Mouse (Mus musculus): Measurements from ENCODE around the gene Phc3. TPM values are rescaled to one million over a fixed set of nuclear protein-coding genes. Genes with fewer than 3 reads are reported as not detected.
A peak's percentile ranks its signal among the peaks of the same experiment; 100 is the strongest.

Phc3 gene
- total RNA-seq, 2 experiments from 2014 or later: 31.3 to 35.2 TPM

DNA sequence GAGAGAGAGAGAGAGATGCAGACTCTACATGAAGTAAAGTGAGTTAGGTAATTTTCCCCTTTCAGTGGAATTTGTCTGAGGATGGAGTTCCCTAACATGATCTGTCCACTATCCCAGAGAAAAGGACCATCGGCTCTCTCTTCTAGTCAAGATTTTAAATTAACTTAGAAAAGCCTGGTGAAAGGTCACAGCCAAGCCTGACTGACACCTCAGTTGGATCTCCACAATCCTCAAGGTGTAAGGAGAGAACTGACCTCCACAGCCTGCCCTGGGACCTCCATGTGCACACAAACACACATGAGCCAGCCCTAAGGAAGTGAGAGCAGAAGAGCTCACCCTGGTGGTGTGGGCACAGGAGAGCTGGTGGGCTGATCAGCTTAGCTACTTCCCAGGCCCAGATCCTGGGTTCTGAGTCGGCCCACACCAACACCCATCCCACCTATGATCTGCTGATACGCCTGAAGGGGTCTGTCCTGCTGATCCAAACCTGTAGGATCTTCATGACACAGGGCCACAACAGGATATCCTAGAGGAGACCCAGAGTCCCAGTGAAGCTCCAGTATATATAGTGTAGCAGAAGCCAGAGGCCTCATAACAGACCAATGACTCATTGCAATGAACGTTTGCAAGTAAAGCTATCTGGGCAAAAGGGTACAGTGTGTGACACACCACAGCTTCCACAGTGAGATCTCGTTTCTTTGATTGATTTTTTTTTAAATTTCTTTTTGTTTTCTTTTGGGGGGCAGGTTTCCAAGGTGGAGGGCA is 12.6 kb upstream of the Phc3 start:
- no peak for DNase-seq

GRCm38 (mm10) chr3:30976991-30977603 is 7.9 kb upstream of the Phc3 start:
- DNase-seq: no peak

- peak; percentile 58 to 78 for DNase-seq
Measured at GRCm38 (mm10) chr3:30975102-30975754, 6.0 kb upstream of the Phc3 start.

DNA sequence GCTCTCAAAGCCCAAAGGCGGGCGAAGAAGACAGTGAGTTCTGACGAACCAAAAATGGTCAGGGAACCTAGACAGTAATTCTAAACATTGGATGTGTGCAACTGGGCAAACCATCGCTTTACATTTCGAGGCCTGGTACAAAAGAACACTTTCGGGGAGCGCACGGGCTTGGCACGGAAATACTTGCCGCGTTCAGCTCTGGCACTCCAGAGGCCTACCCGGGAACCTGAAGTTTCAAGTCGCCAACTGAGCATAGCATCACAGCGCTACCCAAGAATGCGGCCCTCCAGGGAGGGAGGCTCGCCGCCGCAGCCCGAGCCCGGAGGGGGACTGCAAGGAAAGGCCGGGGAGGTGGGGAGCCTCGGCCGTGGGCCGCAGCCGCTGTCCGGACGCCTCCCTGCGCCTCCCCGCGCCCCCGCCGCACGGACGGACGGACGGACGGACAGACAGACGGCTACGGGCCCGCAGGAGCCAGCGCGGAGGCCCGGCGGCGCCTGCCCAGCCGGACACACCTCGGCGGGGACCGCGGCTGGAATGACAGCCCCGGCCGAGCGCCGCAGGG is 603 bp downstream of the Phc3 start:
- DNase-seq: peak; percentile 53 to 68

DNA sequence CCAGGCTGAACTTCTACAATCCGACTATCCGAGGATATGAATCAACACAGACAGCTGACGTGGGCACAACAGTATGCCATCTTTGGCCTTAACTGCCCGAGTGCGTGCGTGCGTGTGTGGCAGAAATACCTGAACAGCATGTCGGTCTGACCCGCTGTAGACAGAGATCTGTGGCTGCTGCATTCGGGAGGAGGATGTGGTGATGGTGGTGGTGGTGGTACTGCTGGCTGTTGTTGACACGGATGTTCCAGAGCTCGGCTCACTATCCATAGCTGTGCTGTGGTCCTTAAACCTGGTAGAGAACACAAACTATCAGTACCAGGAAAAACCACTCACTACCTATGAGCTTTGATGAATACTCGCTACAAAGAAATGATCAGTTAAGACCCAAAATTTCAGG is 3.6 kb downstream of the Phc3 start:
- DNase-seq: no peak

- no peak for DNase-seq
Measured at GRCm38 (mm10) chr3:30964216-30964615, 5.0 kb downstream of the Phc3 start.

- no peak for DNase-seq
Measured at GRCm38 (mm10) chr3:30963100-30963499, 6.1 kb downstream of the Phc3 start.

DNA sequence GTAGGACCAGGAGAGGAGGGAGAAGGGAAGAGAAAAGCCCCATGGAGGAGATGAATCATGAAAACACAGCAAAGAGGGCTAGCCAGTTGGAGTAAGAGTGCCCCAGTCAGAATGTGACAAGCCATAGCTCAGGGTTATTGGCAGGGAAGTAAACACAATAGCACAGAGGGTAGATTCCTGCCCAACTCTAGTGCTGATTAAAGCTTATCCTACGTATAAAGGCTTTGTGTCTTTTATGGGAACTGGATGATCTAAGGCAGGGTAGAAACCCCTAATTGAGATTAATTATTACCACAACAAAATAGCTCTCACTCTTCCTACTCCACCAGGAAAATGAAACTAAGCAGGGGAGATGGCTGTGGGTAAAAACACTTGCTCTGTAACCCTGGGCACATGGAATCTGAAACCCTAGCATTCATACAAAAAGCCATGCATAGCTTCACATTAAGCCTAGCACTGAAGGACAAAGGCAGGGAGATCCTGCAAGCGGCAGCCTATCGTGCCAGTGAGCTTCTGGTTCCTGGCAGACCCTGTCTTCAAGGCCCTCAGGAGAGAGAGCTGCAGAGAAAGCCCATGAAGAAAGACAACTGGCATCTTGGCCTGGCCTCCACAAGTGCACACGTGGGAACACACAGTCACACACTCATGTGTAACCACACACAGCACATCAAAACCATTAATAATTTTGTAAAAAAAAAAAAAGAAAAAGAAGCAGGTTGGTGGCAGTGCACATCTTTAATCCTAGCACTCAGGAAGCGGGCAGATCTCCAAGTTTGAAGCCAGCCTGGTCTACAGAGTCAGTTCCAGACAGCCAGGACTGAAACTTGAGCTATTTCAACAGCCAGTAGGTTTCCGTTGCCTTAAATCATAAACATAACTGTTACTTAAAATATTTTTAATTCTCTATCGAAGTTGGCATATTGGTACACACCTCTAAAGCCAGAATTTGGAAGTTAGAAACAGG is 9.1 kb downstream of the Phc3 start:
- no peak for DNase-seq

DNA sequence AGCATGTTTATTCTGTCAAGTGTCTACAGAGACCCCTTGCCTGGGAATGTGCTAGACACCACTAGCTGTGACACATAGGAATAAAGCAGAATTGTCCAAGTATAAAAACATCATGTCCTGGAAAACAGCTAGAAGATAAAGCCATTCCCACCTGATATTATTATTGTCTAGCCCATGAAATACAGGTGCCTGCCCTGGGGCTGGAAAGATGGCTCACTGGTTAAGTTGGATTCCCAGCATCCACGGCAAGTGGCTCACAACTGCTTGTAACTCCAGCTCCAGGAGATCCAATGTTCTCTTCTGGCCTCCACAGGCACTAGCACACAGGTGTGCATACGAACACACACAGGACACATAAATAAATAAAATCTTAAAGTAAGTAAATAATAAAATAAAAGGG is 10.5 kb downstream of the Phc3 start:
- no peak for DNase-seq

GRCm38 (mm10) chr3:30956327-30956726 is 12.9 kb downstream of the Phc3 start:
- no peak for DNase-seq

- no peak for DNase-seq
Measured at GRCm38 (mm10) chr3:30952273-30953070, 16.7 kb downstream of the Phc3 start.

GRCm38 (mm10) chr3:30951652-30952051 is 17.6 kb downstream of the Phc3 start:
- peak; percentile 84 to 86 for DNase-seq

- no peak for DNase-seq
Measured at GRCm38 (mm10) chr3:30934384-30934783, 34.8 kb downstream of the Phc3 start.

- DNase-seq: peak in 1 of 2 experiments; percentile 9
Measured at GRCm38 (mm10) chr3:30929828-30930227, 39.4 kb downstream of the Phc3 start.

DNA sequence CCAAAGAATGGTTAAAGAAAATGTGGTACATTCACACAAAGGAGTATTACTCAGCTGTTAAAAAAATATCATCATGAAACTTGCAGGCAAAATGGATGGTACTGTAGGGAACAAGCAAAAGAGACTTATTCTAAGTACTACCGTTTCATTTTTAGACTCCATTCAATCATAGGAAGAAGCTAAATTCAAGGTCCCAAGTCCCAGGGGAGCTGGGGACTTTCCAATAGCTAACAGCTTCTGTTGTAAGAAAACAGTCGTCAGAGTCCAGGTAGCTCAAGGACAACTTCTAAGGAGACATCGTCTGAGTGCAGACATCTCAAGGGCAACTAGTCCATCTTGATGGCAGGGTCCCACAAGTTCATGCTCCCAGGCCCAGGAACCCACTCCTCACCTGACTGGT is 41.6 kb downstream of the Phc3 start:
- DNase-seq: peak in 1 of 2 experiments; percentile 4

GRCm38 (mm10) chr3:30917160-30917559 is 52.1 kb downstream of the Phc3 start:
- no peak for DNase-seq

DNA sequence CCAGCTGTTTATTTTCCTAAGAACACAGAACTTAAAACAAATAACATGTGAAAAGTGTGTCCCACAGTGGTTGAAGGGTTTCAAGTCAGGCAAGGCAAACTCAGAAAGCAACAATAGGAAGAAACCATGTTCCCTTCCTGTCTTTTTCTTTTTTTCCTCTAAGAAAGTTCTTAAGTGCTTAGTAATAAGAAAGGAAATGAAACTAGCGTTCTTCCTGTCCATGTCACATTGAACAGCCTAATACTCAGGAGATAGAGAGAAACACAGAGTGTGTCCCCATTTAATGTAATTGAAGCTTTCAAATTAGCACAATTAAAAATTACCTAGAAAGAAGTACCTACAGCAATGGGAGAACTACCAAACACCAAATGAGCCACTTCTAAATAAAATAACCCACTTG is 64.6 kb downstream of the Phc3 start:
- DNase-seq: no peak

GRCm38 (mm10) chr3:30899407-30899806 is 69.8 kb downstream of the Phc3 start:
- no peak for DNase-seq

DNA sequence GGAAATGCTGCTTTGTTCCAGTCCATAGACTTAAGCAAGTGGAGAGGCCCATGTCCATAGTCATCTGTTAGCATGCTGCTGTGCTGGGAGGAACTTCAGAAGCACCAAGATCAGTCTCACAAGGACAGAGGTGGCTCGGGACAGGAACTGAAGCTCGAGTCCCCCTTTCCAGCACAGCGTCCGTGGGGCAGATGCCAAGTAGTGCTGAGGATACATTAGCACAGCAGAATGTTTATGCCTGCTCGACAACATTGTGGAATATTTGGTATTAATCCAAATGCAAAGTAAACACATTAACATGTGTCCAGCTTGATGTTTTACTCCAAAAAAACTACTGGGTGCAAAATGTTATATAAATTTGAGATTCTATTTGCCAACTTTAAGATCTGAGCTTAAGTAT is 72.5 kb downstream of the Phc3 start:
- no peak for DNase-seq

DNA sequence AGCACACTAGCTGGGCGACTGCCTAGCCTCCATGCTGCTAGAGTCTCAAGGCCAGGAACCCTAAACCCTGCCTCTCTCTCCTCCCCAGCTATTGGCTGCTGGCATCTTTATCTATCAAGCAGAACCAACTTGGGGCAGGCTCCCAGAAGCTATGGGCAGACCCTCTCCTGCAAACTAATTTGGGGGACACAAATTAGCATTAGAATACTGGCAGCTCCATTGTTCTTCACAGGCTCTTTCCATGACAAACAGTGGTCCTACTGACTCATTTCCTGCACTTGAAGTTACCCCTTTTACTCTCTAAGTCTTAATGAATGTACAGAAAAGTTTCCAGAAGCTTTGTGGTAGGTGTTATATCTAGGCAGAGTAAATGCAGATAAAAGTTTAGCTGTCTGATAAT is 80.2 kb downstream of the Phc3 start:
- DNase-seq: no peak

GRCm38 (mm10) chr3:30887449-30887848 is 81.8 kb downstream of the Phc3 start:
- DNase-seq: no peak
